Mouse (Mus musculus): ENCODE results near the gene Cldn34b4. TPM values are rescaled to one million over a fixed set of nuclear protein-coding genes. Genes with fewer than 3 reads are reported as not detected.

Gene Cldn34b4
- polyA plus RNA-seq (2017; shearing (Covaris generic)): not detected

DNA sequence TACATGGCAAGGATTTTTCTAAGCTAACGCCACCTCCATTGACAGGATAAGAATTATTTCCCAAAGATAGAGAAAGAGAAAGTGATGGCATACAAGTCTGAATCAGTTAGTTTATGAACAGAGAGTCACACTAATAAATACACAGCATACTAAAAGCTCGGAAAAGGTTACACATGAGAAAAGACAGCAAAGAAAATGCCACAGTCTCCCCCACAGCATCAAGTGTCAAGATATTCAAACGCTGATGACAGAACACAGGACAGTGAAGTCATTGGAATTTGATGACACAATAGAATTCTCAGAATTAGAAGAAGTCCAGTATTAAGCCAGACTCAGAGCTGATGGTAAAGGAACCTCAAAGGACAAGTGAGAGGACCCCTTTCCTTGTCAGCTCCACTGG is at the start of gene Cldn34b4:
Cldn34b4 (plus strand) TSS at position 301 of the 400 bp plus-strand sequence.
- no peak for ATAC-seq

Other genes starting within 250 kb of the Cldn34b4 start
- not detected for gene Cldn34b3, start 129.0 kb upstream of the Cldn34b4 start, polyA plus RNA-seq (2017; shearing (Covaris generic))
- gene Cldn34d, start 209.6 kb downstream of the Cldn34b4 start, polyA plus RNA-seq (2017; shearing (Covaris generic)): not detected